Mouse (Mus musculus) embryonic facial prominence, embryonic 14.5 days (tissue): ENCODE results near the gene Eif6. TPM values are rescaled to one million over a fixed set of nuclear protein-coding genes. Genes with fewer than 3 reads are reported as not detected.

Experiments used
- ATAC-seq: fragments of 200-750 bp; cut with Nextera tagmentation; 2 replicates; pipeline ENCODE4 v1.8.0; 2017; ENCODE audit warnings: low read depth, moderate number of reproducible peaks, moderate TSS enrichment
- DNase-seq: peaks from one replicate; pipeline ENCODE4 v3.0.0-alpha.2; 2015; ENCODE audit warnings: low spot score
- H3K27ac ChIP-seq: fragments of 300-500 bp; sonication (generic); replicated peaks from 2 replicates; pipeline ENCODE4 v1.5.1; 2014; ENCODE audit warnings: low read depth, mild to moderate bottlenecking, low read length, moderate library complexity
- H3K27me3 ChIP-seq: fragments of 300-500 bp; sonication (generic); replicated peaks from 2 replicates; pipeline ENCODE4 v1.6.1; 2014; ENCODE audit warnings: low read length; ENCODE audit not compliant: control insufficient read depth, insufficient read depth
- H3K36me3 ChIP-seq: fragments of 300-500 bp; sonication (generic); 2 replicates; pipeline ENCODE4 v1.6.1; 2014; ENCODE audit warnings: low read length, mixed read lengths; ENCODE audit not compliant: control insufficient read depth, insufficient read depth
- H3K4me1 ChIP-seq: fragments of 300-500 bp; sonication (generic); 2 replicates; pipeline ENCODE4 v1.6.1; 2014; ENCODE audit warnings: antibody characterized with exemption, low read length; ENCODE audit not compliant: control insufficient read depth, insufficient read depth
- H3K4me2 ChIP-seq: fragments of 300-500 bp; sonication (generic); 2 replicates; pipeline ENCODE4 v1.6.1; 2014; ENCODE audit warnings: low read depth, mild to moderate bottlenecking, low read length, moderate library complexity, mixed read lengths
- H3K4me3 ChIP-seq: fragments of 300-500 bp; sonication (generic); 2 replicates; pipeline ENCODE4 v1.5.1; 2014; ENCODE audit warnings: low read depth, mild to moderate bottlenecking, low read length
- H3K9ac ChIP-seq: fragments of 300-500 bp; sonication (generic); 2 replicates; pipeline ENCODE4 v1.6.1; 2014; ENCODE audit warnings: low read depth, mild to moderate bottlenecking, low read length, moderate library complexity, mixed read lengths
- H3K9me3 ChIP-seq: fragments of 300-500 bp; sonication (generic); 2 replicates; pipeline ENCODE4 v1.6.1; 2016; ENCODE audit warnings: low read length; ENCODE audit not compliant: control insufficient read depth
- WGBS: fragments of 180-500 bp; shearing (Covaris S2); extraction: QIAGEN DNeasy Blood & Tissue Kit; methylation state at CpG from one replicate; pipeline ENCODE4 v1.1.7; 2014; 5-methylcytosine and 5-hydroxymethylcytosine counted together
- polyA plus RNA-seq: library from polyadenylated mRNA; unstranded; fragments of >200 nt; fragmentation: Nextera tagmentation; extraction: Ambion mirVana; gene quantifications from 2 replicates; pipeline ENCODE4 v1.2.1, GENCODE M21; 2014

Gene Eif6
- 151 and 162 TPM in 2 replicates for polyA plus RNA-seq

- WGBS = 3% methylated on average over 27 of the region's 27 CpGs
Observed at GRCm38 (mm10) chr2:155826630-155827424, at the start of gene Eif6. Gene Eif6 (minus strand): TSS chr2:155826925.

GRCm38 (mm10) chr2:155873636-155874035 is 46.9 kb upstream of the Eif6 start:
- H3K36me3 ChIP-seq = peaks cover 35% of the 10 kb centered on the region
- ATAC-seq = no peak
- peak overlapping the region; percentile 40; the same call in 1 of the 2 replicates for H3K27ac ChIP-seq
- H3K27me3 ChIP-seq = no peaks in the 10 kb centered on the region
- H3K4me2 ChIP-seq = no peak overlapping the region
- H3K9me3 ChIP-seq = no peaks in the 10 kb centered on the region
- H3K9ac ChIP-seq = no peak overlapping the region
- 75% methylated on average over 6 of the region's 6 CpGs for WGBS
- H3K4me3 ChIP-seq = no peak overlapping the region
- no peak for DNase-seq
- H3K4me1 ChIP-seq = peaks cover 2% of the 10 kb centered on the region; the same call in 1 of the 2 replicates

More at GRCm38 (mm10) chr2:155826630-155827424, at the start of gene Eif6:
- Histone ChIP-seq H3K4me1 (peaks cover 16% of the 10 kb centered on the region), H3K36me3 (peaks cover 21% of the 10 kb centered on the region), H3K27ac (peak within 1 kb of the TSS; percentile 72), H3K27me3 (no peaks in the 10 kb centered on the region), H3K9ac (peak within 1 kb of the TSS; percentile 82), H3K9me3 (no peaks in the 10 kb centered on the region), H3K4me2 (peak within 1 kb of the TSS; percentile 72), H3K4me3 (peak within 1 kb of the TSS; percentile 74)
- peak; percentile 97 for ATAC-seq
- DNase-seq = peak; percentile 97

- DNase-seq (peak; percentile 68), ATAC-seq (peak; percentile 53; the same call in 1 of the 2 replicates)
- H3K27me3 ChIP-seq = no peaks in the 10 kb centered on the region
- H3K4me2 ChIP-seq = no peak overlapping the region
- H3K9ac ChIP-seq = no peak overlapping the region
- H3K4me3 ChIP-seq = no peak overlapping the region
- H3K36me3 ChIP-seq = peaks cover 35% of the 10 kb centered on the region
- peaks cover 2% of the 10 kb centered on the region; the same call in 1 of the 2 replicates for H3K4me1 ChIP-seq
- H3K9me3 ChIP-seq = no peaks in the 10 kb centered on the region
- 44% methylated on average over 10 of the region's 10 CpGs for WGBS
- peak overlapping the region; percentile 40; the same call in 1 of the 2 replicates for H3K27ac ChIP-seq
Observed at GRCm38 (mm10) chr2:155872930-155873507, 46.3 kb upstream of the Eif6 start.

- Histone ChIP-seq H3K27me3 (no peaks in the 10 kb centered on the region), H3K9ac (no peak overlapping the region), H3K9me3 (no peaks in the 10 kb centered on the region), H3K36me3 (peaks cover 32% of the 10 kb centered on the region), H3K4me2 (no peak overlapping the region), H3K4me3 (no peak overlapping the region), H3K27ac (no peak overlapping the region), H3K4me1 (peaks cover 2% of the 10 kb centered on the region; the same call in 1 of the 2 replicates)
- DNase-seq = no peak
- 78% methylated on average over 8 of the region's 8 CpGs for WGBS
- ATAC-seq = no peak
Observed at GRCm38 (mm10) chr2:155872486-155872885, 45.8 kb upstream of the Eif6 start.

- no peak for DNase-seq
- H3K27me3 ChIP-seq = no peaks in the 10 kb centered on the region
- H3K27ac ChIP-seq = no peak overlapping the region
- WGBS = 67% methylated on average over 5 of the region's 5 CpGs
- H3K4me3 ChIP-seq = no peak overlapping the region
- peaks cover 12% of the 10 kb centered on the region; the same call in 1 of the 2 replicates for H3K36me3 ChIP-seq
- no peak overlapping the region for H3K9ac ChIP-seq
- H3K4me1 ChIP-seq = 0 out of 2 replicates have a peak, but pooled peaks cover 2% of the 10 kb centered on the region
- no peaks in the 10 kb centered on the region for H3K9me3 ChIP-seq
- peak; percentile 58 for ATAC-seq
- no peak overlapping the region for H3K4me2 ChIP-seq
Observed at GRCm38 (mm10) chr2:155869772-155870171, 43.0 kb upstream of the Eif6 start.

GRCm38 (mm10) chr2:155868320-155868719 is 41.6 kb upstream of the Eif6 start:
- no peak overlapping the region for H3K4me3 ChIP-seq
- 93% methylated on average over 8 of the region's 8 CpGs for WGBS
- H3K4me2 ChIP-seq = no peak overlapping the region
- no peak for ATAC-seq
- H3K9me3 ChIP-seq = no peaks in the 10 kb centered on the region
- H3K4me1 ChIP-seq = 0 out of 2 replicates have a peak, but pooled peaks cover 2% of the 10 kb centered on the region
- H3K36me3 ChIP-seq = 0 out of 2 replicates have a peak, but pooled peaks cover 5% of the 10 kb centered on the region
- H3K27me3 ChIP-seq = no peaks in the 10 kb centered on the region
- H3K9ac ChIP-seq = no peak overlapping the region
- DNase-seq = no peak
- no peak overlapping the region for H3K27ac ChIP-seq

GRCm38 (mm10) chr2:155863301-155863867 is 36.7 kb upstream of the Eif6 start:
- Histone ChIP-seq H3K27me3 (no peaks in the 10 kb centered on the region), H3K36me3 (no peaks in the 10 kb centered on the region), H3K9me3 (no peaks in the 10 kb centered on the region), H3K27ac (no peak overlapping the region), H3K9ac (no peak overlapping the region), H3K4me1 (no peaks in the 10 kb centered on the region), H3K4me2 (no peak overlapping the region), H3K4me3 (no peak overlapping the region)
- ATAC-seq = peak; percentile 44
- WGBS = 52% methylated on average over 11 of the region's 11 CpGs
- DNase-seq = no peak

GRCm38 (mm10) chr2:155862573-155863300 is 36.0 kb upstream of the Eif6 start:
- 71% methylated on average over 13 of the region's 13 CpGs for WGBS
- peak; percentile 56 for DNase-seq
- H3K4me2 ChIP-seq = no peak overlapping the region

More at GRCm38 (mm10) chr2:155862573-155863300, 36.0 kb upstream of the Eif6 start:
- no peak overlapping the region for H3K9ac ChIP-seq
- no peaks in the 10 kb centered on the region for H3K27me3 ChIP-seq
- H3K36me3 ChIP-seq = 0 out of 2 replicates have a peak, but pooled peaks cover 4% of the 10 kb centered on the region
- no peak overlapping the region for H3K27ac ChIP-seq
- peak; percentile 87 for ATAC-seq
- no peak overlapping the region for H3K4me3 ChIP-seq
- H3K9me3 ChIP-seq = no peaks in the 10 kb centered on the region
- no peaks in the 10 kb centered on the region for H3K4me1 ChIP-seq
